Mouse (Mus musculus) ES-Bruce4 (cell line): ENCODE results near the gene Dnajc11. TPM values are rescaled to one million over a fixed set of nuclear protein-coding genes. Genes with fewer than 3 reads are reported as not detected.

Experiments
- H3K27ac ChIP-seq: 2 replicates; pipeline ENCODE4 v1.5.1; 2012; ENCODE audit warnings: low read length, inconsistent platforms; ENCODE audit not compliant: insufficient read depth
- H3K27me3 ChIP-seq: 2 replicates; pipeline ENCODE4 v1.6.1; 2012; ENCODE audit warnings: mild to moderate bottlenecking, low read length, inconsistent platforms; ENCODE audit not compliant: control insufficient read depth, poor library complexity, insufficient read depth, severe bottlenecking
- H3K36me3 ChIP-seq: 2 replicates; pipeline ENCODE4 v1.6.1; 2012; ENCODE audit warnings: inconsistent platforms, mild to moderate bottlenecking, low read length, moderate library complexity; ENCODE audit not compliant: control insufficient read depth, poor library complexity, insufficient read depth, severe bottlenecking
- H3K4me1 ChIP-seq: one replicate; pipeline ENCODE4 v1.8.1; 2011; ENCODE audit warnings: low read length; ENCODE audit not compliant: control insufficient read depth, insufficient read depth
- H3K4me3 ChIP-seq: 2 replicates; pipeline ENCODE4 v1.5.1; 2011; ENCODE audit warnings: low read depth, mild to moderate bottlenecking, low read length
- H3K9ac ChIP-seq: 2 replicates; pipeline ENCODE4 v1.6.1; 2012; ENCODE audit warnings: low read depth, mild to moderate bottlenecking, inconsistent platforms; ENCODE audit not compliant: poor library complexity, severe bottlenecking
- H3K9me3 ChIP-seq: replicated peaks from 2 replicates; pipeline ENCODE4 v1.6.1; 2012; ENCODE audit warnings: mild to moderate bottlenecking, low read length, inconsistent platforms; ENCODE audit not compliant: control insufficient read depth, poor library complexity, insufficient read depth, severe bottlenecking
- CTCF ChIP-seq: IDR thresholded peaks from one replicate; pipeline ENCODE4 v1.8.1; 2011; ENCODE audit warnings: low read depth, low read length
- EP300 ChIP-seq: IDR thresholded peaks from 2 replicates; pipeline ENCODE4 v1.6.1; 2011; ENCODE audit warnings: low read depth, low read length; ENCODE audit not compliant: insufficient read depth
- POLR2A ChIP-seq: IDR thresholded peaks from one replicate; pipeline ENCODE4 v1.8.1; 2011; ENCODE audit warnings: low read length; ENCODE audit not compliant: insufficient read depth
- polyA plus RNA-seq: library from polyadenylated mRNA; stranded (reverse); fragments of >200 nt; gene quantifications from 2 replicates; pipeline ENCODE4 v1.2.4, GENCODE M21; 2011; ENCODE audit warnings: low read depth; ENCODE audit not compliant: missing spikeins, insufficient read depth, insufficient read length

The Dnajc11 gene
- polyA plus RNA-seq, 1 experiment: 89.1 TPM

- Histone ChIP-seq H3K4me1 (no peaks in the 10 kb centered on the region), H3K4me3 (no peak overlapping the region), H3K9me3 (no peaks in the 10 kb centered on the region), H3K27me3 (no peaks in the 10 kb centered on the region), H3K36me3 (peaks cover 7% of the 10 kb centered on the region; the same call in 1 of the 2 replicates), H3K27ac (no peak overlapping the region), H3K9ac (no peak overlapping the region)
- TF ChIP-seq EP300 (no peak), CTCF (no peak), POLR2A (no peak)
Measured at GRCm38 (mm10) chr4:152022506-152022905, 89.0 kb downstream of the Dnajc11 start.

GRCm38 (mm10) chr4:152024525-152024924 lies 91.0 kb downstream of the Dnajc11 start:
- H3K36me3 ChIP-seq: peaks cover 4% of the 10 kb centered on the region; the same call in 1 of the 2 replicates
- TF ChIP-seq CTCF (no peak), POLR2A (no peak), EP300 (no peak)
- no peak overlapping the region for H3K4me3 ChIP-seq
- H3K4me1 ChIP-seq: no peaks in the 10 kb centered on the region
- H3K27ac ChIP-seq: no peak overlapping the region
- no peaks in the 10 kb centered on the region for H3K9me3 ChIP-seq
- H3K27me3 ChIP-seq: no peaks in the 10 kb centered on the region
- no peak overlapping the region for H3K9ac ChIP-seq

- Histone ChIP-seq H3K36me3 (no peaks in the 10 kb centered on the region), H3K4me1 (peaks cover 2% of the 10 kb centered on the region), H3K27ac (no peak overlapping the region), H3K9me3 (no peaks in the 10 kb centered on the region), H3K4me3 (peak overlapping the region; percentile 68), H3K9ac (peak overlapping the region; percentile 63), H3K27me3 (no peaks in the 10 kb centered on the region)
- no peak for TF ChIP-seq CTCF
- TF ChIP-seq POLR2A: no peak
- TF ChIP-seq EP300: no peak
Measured at GRCm38 (mm10) chr4:152026751-152027508, 93.4 kb downstream of the Dnajc11 start.

- H3K27me3 ChIP-seq: no peaks in the 10 kb centered on the region
- H3K27ac ChIP-seq: no peak within 1 kb of the TSS
- no peaks in the 10 kb centered on the region for H3K9me3 ChIP-seq
- TF ChIP-seq EP300: no peak
- TF ChIP-seq CTCF: no peak
- peak; percentile 85 for TF ChIP-seq POLR2A
- peak within 1 kb of the TSS; percentile 63 for H3K9ac ChIP-seq
- peak within 1 kb of the TSS; percentile 73 for H3K4me3 ChIP-seq
- H3K4me1 ChIP-seq: peaks cover 2% of the 10 kb centered on the region
- no peaks in the 10 kb centered on the region for H3K36me3 ChIP-seq
Measured at GRCm38 (mm10) chr4:152027524-152027923, 94.0 kb downstream of the Dnajc11 start, which contains the start of gene Zbtb48. Zbtb48 (minus strand) TSS chr4:152027671.

DNA sequence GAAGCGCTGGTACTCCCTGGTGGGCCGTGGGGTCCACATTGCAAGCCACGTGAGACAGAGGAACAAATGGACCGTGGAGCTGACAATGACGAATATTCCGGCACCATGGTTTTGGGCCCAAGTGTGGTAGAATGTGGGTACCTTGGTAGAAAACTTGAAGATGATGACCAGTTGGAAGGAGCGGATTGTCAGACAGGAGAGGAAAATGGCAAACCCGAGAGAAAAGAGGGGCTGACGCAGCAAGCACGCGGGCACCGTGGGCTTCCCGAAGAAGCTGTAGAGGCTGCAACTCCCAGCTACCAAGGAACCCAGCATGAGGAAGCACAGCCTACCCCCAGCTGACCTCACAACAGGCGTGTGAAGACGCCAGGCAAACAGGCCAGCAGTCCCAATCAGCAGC lies 95.0 kb downstream of the Dnajc11 start:
- peaks cover 2% of the 10 kb centered on the region for H3K4me1 ChIP-seq
- H3K27me3 ChIP-seq: no peaks in the 10 kb centered on the region
- H3K36me3 ChIP-seq: no peaks in the 10 kb centered on the region
- no peak for TF ChIP-seq EP300
- TF ChIP-seq CTCF: no peak
- no peak for TF ChIP-seq POLR2A
- H3K9me3 ChIP-seq: no peaks in the 10 kb centered on the region
- H3K4me3 ChIP-seq: no peak overlapping the region
- H3K27ac ChIP-seq: no peak overlapping the region
- 0 out of 2 replicates have a peak overlapping the region, but pooled peaks have one; percentile 2 for H3K9ac ChIP-seq

- H3K4me3 ChIP-seq: no peak overlapping the region
Measured at GRCm38 (mm10) chr4:152029087-152029486, 95.6 kb downstream of the Dnajc11 start.

More at GRCm38 (mm10) chr4:152029087-152029486, 95.6 kb downstream of the Dnajc11 start:
- TF ChIP-seq EP300: no peak
- TF ChIP-seq POLR2A: no peak
- TF ChIP-seq CTCF: peak; percentile 12
- Histone ChIP-seq H3K4me1 (peaks cover 2% of the 10 kb centered on the region), H3K9ac (no peak overlapping the region), H3K36me3 (no peaks in the 10 kb centered on the region), H3K27me3 (no peaks in the 10 kb centered on the region), H3K9me3 (no peaks in the 10 kb centered on the region), H3K27ac (no peak overlapping the region)
